Mouse (Mus musculus) G1E (cell line): ENCODE measurements around the gene Slx4ip.

ENCODE experiments used
- CTCF ChIP-seq: IDR thresholded peaks from 2 replicates; pipeline ENCODE4 v1.5.1; 2012; ENCODE audit warnings: low read depth, low read length, inconsistent platforms, mixed read lengths
- GATA1 ChIP-seq: IDR thresholded peaks from 2 replicates; pipeline ENCODE4 v1.6.1; 2012; ENCODE audit warnings: borderline replicate concordance, low read length, inconsistent platforms, mixed read lengths
- GATA2 ChIP-seq: IDR thresholded peaks from 2 replicates; pipeline ENCODE4 v1.6.1; 2012; ENCODE audit warnings: low read depth, low read length, inconsistent platforms, borderline replicate concordance
- POLR2AphosphoS5 ChIP-seq: IDR thresholded peaks from 2 replicates; pipeline ENCODE4 v1.6.1; 2012; ENCODE audit warnings: low read depth, low read length, inconsistent platforms; ENCODE audit not compliant: insufficient replicate concordance
- TAL1 ChIP-seq: conservative IDR thresholded peaks from 2 replicates; pipeline ENCODE4 v1.6.1; 2012; ENCODE audit warnings: low read depth, low read length, inconsistent platforms, mixed read lengths

- TF ChIP-seq CTCF (no peak), TAL1 (no peak), GATA1 (no peak), GATA2 (no peak), POLR2AphosphoS5 (no peak)
These were observed 182.7 kb downstream of the Slx4ip start for GRCm38 (mm10) chr2:137073473-137074312.
